Mouse (Mus musculus) splenic B cell, adult 2 months (primary cell): Measurements from ENCODE around the gene Grik3.

Experiments used
- DNase-seq: peaks from one replicate; pipeline ENCODE4 v3.0.0-alpha.2; 2011; ENCODE audit warnings: low read depth, low spot score
- H3K27me3 ChIP-seq: 2 replicates; pipeline ENCODE4 v1.6.1; 2012; ENCODE audit warnings: mild to moderate bottlenecking, low read length, moderate library complexity, mixed read lengths; ENCODE audit not compliant: control insufficient read depth, poor library complexity, insufficient read depth, severe bottlenecking
- H3K36me3 ChIP-seq: 2 replicates; pipeline ENCODE4 v1.6.1; 2012; ENCODE audit warnings: mild to moderate bottlenecking, low read length, moderate library complexity, mixed read lengths; ENCODE audit not compliant: control insufficient read depth, poor library complexity, insufficient read depth, severe bottlenecking

The Grik3 gene

DNA sequence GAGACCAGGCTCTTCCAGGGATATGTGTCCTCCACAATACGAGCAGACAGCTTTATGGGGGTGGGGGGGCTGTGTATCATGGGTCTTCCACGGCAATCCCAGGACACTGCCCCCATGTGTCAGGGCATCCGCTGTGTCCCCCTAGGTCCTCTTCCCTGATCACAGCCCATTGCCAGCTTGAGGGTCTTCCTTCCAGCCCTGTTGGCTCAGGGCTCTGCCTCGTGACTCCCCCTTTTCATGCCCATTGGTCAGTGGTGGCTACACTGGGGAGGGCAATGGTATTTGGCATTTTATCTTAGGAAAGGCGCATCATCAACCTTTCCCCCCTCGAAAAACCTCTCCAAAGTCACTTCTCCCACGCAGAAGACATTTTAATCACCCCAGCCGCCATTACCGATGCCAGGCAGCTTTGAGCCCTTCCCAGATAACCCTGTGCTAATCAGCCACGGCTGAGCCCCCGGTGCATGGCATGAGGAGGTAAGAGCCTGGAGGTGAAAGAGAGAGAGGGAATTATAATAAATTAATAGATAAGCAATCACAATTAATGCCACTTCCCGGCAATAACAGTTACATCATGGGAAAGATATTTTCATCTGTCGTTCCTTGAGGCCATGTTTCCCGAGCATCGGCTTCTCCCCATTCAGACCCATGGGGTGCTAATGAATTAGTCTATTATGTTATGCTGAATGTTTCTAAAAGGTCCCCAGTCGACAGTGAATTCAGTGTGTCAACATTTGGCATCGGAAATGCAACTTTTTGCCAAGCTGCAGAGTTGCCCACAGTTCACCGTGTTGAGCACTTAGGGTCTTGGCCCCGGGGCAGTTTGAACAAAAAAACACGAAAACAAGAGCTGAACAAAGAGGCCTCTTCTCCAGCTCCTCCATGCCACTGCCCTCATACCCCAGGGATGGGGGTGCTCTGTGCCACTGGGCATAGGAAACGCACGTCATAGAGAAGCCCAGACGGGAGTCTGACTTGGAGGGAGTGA is 154.4 kb downstream of the Grik3 start:
- no peaks in the 10 kb centered on the region for H3K36me3 ChIP-seq
- H3K27me3 ChIP-seq = no peaks in the 10 kb centered on the region
- no peak for DNase-seq

GRCm38 (mm10) chr4:125651676-125652246 is 161.3 kb downstream of the Grik3 start:
- no peaks in the 10 kb centered on the region for H3K27me3 ChIP-seq
- no peaks in the 10 kb centered on the region for H3K36me3 ChIP-seq
- DNase-seq = no peak

DNA sequence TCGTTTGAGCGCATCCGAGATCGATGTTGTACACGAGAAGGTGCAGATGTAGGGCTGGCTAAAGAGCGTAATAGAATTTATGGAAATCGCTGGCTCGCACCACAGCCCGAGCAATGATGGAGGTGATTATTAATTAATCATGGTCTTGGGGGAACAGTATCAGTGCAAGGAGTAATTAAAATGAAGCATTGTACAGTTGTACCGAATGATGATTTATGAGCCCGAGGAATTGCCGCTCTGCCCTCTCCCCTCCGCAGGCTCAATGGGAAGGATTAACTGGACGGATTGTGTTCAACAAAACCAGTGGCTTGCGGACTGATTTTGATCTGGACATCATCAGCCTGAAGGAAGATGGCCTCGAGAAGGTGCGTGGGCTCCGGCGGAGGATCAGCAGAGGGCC is 165.5 kb downstream of the Grik3 start:
- no peak for DNase-seq
- no peaks in the 10 kb centered on the region for H3K27me3 ChIP-seq
- H3K36me3 ChIP-seq = no peaks in the 10 kb centered on the region

DNA sequence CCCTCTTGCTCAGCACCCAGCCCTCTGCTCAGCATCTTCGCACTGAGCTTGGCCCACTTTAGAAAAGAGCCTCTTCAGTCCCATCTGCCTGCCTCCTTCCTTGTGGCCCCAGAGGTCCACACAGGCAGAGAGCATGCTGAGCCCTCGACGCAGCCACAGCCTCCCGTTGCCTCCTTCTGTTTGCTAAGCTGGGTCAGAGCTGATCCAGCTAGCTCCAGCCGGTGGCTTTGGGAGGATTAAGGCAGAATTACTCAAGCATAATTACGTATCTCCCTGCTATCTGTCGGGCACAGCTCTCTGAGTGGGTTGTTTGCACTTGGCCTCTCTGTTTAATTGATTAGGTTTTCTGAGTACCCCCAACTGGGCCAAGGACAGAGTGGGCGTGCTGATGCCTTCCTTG is 167.9 kb downstream of the Grik3 start:
- no peaks in the 10 kb centered on the region for H3K36me3 ChIP-seq
- H3K27me3 ChIP-seq = no peaks in the 10 kb centered on the region
- DNase-seq = no peak

DNA sequence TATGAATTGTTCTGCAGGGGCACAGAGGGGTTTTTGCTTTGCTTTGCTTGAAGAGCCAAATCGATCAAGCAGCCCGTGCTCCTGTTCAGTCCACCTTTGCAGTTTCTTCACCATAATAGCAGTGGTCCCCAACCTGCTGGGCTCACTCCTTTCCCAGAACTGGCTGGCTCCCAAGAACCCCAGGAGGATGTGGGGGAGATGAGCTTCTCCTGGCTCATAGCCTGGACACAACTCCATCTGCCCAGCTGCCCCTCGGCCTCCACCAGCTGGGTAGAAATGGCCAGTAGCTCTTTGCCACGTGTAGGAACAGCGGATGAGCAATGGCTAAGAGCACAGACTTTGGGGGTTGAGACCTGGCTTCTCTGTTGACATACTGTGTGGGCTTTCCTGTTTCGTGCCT is 171.5 kb downstream of the Grik3 start:
- no peaks in the 10 kb centered on the region for H3K27me3 ChIP-seq
- no peak for DNase-seq

DNA sequence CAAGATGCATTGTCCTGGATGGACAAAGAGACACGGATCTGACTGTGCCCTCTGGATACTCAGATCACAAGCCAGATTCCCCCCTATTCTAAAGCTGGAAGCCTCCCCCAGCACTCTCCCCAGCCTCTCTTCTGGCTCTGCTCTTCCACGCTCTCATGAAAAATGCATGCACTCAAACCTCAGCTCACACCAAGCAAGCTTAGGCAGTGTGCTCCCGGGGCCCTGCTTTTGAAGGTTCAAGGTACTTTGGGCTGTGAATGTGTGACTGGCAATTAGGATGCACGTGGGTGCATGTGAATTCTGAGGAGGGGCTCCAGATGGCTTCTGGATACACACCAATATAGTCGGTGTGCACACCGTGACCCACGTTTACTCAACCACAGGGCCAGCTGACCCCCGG is 172.8 kb downstream of the Grik3 start:
- DNase-seq = no peak
- Histone ChIP-seq H3K36me3 (no peaks in the 10 kb centered on the region), H3K27me3 (no peaks in the 10 kb centered on the region)

More for the DNA sequence above, 171.5 kb downstream of the Grik3 start:
- no peaks in the 10 kb centered on the region for H3K36me3 ChIP-seq

- H3K27me3 ChIP-seq = no peaks in the 10 kb centered on the region
- no peak for DNase-seq
- no peaks in the 10 kb centered on the region for H3K36me3 ChIP-seq
Measured at GRCm38 (mm10) chr4:125665955-125666354, 175.5 kb downstream of the Grik3 start.

GRCm38 (mm10) chr4:125682007-125682406 is 191.5 kb downstream of the Grik3 start:
- DNase-seq = no peak
- no peaks in the 10 kb centered on the region for H3K36me3 ChIP-seq
- H3K27me3 ChIP-seq = no peaks in the 10 kb centered on the region

DNA sequence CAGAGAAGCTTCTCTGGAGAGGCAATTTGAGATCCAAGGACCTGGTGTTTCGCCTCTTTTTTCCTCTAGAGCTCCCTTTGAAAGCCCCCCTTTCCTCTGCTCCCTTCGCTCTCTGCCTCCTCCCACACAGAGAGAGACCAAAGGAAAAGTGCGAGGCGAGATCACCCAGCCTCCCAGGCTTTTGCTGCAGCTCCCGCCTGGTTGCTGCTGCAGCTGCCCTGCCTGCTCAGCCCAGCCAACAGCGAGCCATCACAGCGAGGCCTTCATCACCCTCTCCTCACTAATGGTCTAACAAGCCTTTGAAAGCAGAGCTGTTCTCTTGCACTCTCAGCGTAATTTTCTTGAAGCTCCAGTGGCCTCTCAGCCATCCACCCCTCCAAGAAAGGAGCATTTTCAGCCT is 196.6 kb downstream of the Grik3 start:
- DNase-seq = no peak
- Histone ChIP-seq H3K27me3 (no peaks in the 10 kb centered on the region), H3K36me3 (no peaks in the 10 kb centered on the region)

DNA sequence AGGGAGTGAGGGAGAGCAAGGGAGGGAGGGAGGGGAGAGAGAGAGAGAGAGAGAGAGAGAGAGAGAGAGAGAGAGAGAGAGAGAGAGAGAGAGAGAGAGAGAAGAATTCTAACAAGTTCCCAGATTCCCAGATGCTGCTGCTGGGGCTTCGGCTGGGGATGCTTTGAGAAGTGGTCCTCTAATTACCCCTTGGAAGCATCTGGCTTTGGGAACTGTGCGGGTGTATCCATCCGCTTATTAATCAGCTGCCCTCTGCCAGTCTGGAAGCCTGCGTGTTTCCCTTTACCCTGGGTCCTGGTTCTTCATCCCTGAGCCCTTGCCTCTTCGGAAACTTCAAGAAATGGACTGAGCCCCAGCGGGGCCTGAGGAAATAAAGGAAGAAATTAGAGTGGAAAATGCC is 204.9 kb downstream of the Grik3 start:
- Histone ChIP-seq H3K36me3 (no peaks in the 10 kb centered on the region), H3K27me3 (no peaks in the 10 kb centered on the region)
- no peak for DNase-seq

- DNase-seq = no peak
- Histone ChIP-seq H3K27me3 (no peaks in the 10 kb centered on the region), H3K36me3 (no peaks in the 10 kb centered on the region)
Measured at GRCm38 (mm10) chr4:125696182-125696939, 205.9 kb downstream of the Grik3 start.

- no peaks in the 10 kb centered on the region for H3K36me3 ChIP-seq
- H3K27me3 ChIP-seq = no peaks in the 10 kb centered on the region
- DNase-seq = no peak
Measured at GRCm38 (mm10) chr4:125697626-125698025, 207.1 kb downstream of the Grik3 start.

DNA sequence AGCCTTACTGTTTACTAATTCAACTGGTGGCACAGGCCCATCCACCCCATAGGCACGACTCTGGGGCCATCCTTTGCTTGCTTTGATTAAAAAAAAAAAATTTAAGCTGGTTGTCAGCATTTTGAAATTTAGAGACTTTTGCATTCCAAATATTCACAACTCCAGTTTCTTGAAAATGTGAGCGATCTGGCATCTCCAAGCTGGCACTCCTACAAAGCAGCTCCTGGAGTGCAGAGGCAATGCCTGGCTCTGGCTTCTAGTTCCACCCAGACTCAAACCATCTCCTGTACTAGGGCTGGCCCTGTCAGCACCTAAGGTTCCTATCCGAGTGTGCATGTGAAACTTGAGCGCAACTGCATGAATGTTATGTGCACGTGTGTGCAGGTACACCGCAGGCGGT is 208.6 kb downstream of the Grik3 start:
- no peak for DNase-seq
- Histone ChIP-seq H3K36me3 (no peaks in the 10 kb centered on the region), H3K27me3 (no peaks in the 10 kb centered on the region)

GRCm38 (mm10) chr4:125700331-125700730 is 209.8 kb downstream of the Grik3 start:
- no peaks in the 10 kb centered on the region for H3K36me3 ChIP-seq
- no peak for DNase-seq
- no peaks in the 10 kb centered on the region for H3K27me3 ChIP-seq
